ENCODE assay signal across 29 mouse cellular contexts in genomic region chr1:168169791-168170190, GRCm38 (mm10).
A peak's percentile ranks its signal among the peaks of the same experiment; 100 is the strongest.
DNase-seq lines count a peak whose midpoint lies in the region; ATAC-seq and TF ChIP-seq lines count a peak whose summit lies in the region.
"Had no signal": no experiment of that assay in that cellular context is flagged by ENCODE, and none has a peak within 500 bp of the region (broad histone marks: within the 10 kb centered on the region; RNA-seq: fewer than 3 reads in every experiment).

No protein-coding gene starts in this region.

- no peaks in the 10 kb centered on the region for H3K27me3 ChIP-seq in heart, embryonic 13.5 days (replicated peaks)
- no peaks in the 10 kb centered on the region for H3K27me3 ChIP-seq in heart, embryonic 10.5 days (ENCODE audit: insufficient read depth, poor library complexity, severe bottlenecking)
- no peaks in the 10 kb centered on the region for H3K27me3 ChIP-seq in kidney, postnatal 0 days (ENCODE audit: insufficient read depth, low read length)
- no peaks in the 10 kb centered on the region for H3K27me3 ChIP-seq in kidney, embryonic 16.5 days (ENCODE audit: insufficient read depth, low read length)
- H3K27me3 ChIP-seq in forebrain, embryonic 14.5 days (replicated peaks; ENCODE audit: control insufficient read depth, insufficient read depth, low read length) = no peaks in the 10 kb centered on the region
- H3K27me3 ChIP-seq: embryonic facial prominence, embryonic 12.5 days; intestine, embryonic 15.5 days; neural tube, embryonic 15.5 days; stomach, embryonic 15.5 days had no signal

- H3K9me3 ChIP-seq in heart, embryonic 13.5 days = no peaks in the 10 kb centered on the region
- H3K9me3 ChIP-seq in heart, embryonic 10.5 days = no peaks in the 10 kb centered on the region
- H3K9me3 ChIP-seq in kidney, postnatal 0 days (replicated peaks; ENCODE audit: low read length) = no peaks in the 10 kb centered on the region
- H3K9me3 ChIP-seq in kidney, embryonic 16.5 days (ENCODE audit: low read length) = no peaks in the 10 kb centered on the region
- H3K9me3 ChIP-seq in forebrain, embryonic 14.5 days (replicated peaks; ENCODE audit: control insufficient read depth, low read length) = no peaks in the 10 kb centered on the region
- H3K9me3 ChIP-seq: embryonic facial prominence, embryonic 12.5 days; intestine, embryonic 15.5 days; neural tube, embryonic 15.5 days; stomach, embryonic 15.5 days had no signal

- H3K36me3 ChIP-seq in heart, embryonic 13.5 days = peaks cover 8% of the 10 kb centered on the region
- H3K36me3 ChIP-seq in heart, embryonic 10.5 days = peaks cover 14% of the 10 kb centered on the region; the same call in 1 of the 2 replicates
- H3K36me3 ChIP-seq in kidney, postnatal 0 days (ENCODE audit: insufficient read depth, low read length) = no peaks in the 10 kb centered on the region
- H3K36me3 ChIP-seq in kidney, embryonic 16.5 days (ENCODE audit: insufficient read depth, low read length) = peaks cover 16% of the 10 kb centered on the region; the same call in 1 of the 2 replicates
- peaks cover 17% of the 10 kb centered on the region; the same call in 1 of the 2 replicates for H3K36me3 ChIP-seq in forebrain, embryonic 14.5 days (ENCODE audit: control insufficient read depth, insufficient read depth, low read length)
- H3K36me3 ChIP-seq: embryonic facial prominence, embryonic 12.5 days; intestine, embryonic 15.5 days; neural tube, embryonic 15.5 days; stomach, embryonic 15.5 days had no signal

- 89% methylated on average over 8 of the region's 8 CpGs for WGBS in heart, embryonic 13.5 days
- 91% methylated on average over 8 of the region's 8 CpGs for WGBS in heart, embryonic 10.5 days
- 69% methylated on average over 8 of the region's 8 CpGs for WGBS in kidney, postnatal 0 days
- 74% methylated on average over 8 of the region's 8 CpGs for WGBS in kidney, embryonic 16.5 days
- 65% methylated on average over 8 of the region's 8 CpGs for WGBS in forebrain, embryonic 14.5 days

- peak overlapping the region; percentile 8; the same call in 1 of the 2 replicates for H3K27ac ChIP-seq in heart, embryonic 13.5 days (replicated peaks)
- H3K27ac ChIP-seq in heart, embryonic 10.5 days = no peak overlapping the region
- 0 out of 2 replicates have a peak overlapping the region, but pooled peaks have one; percentile 36 for H3K27ac ChIP-seq in kidney, postnatal 0 days
- H3K27ac ChIP-seq in kidney, embryonic 16.5 days (ENCODE audit: low read length) = no peak overlapping the region
- H3K27ac ChIP-seq in forebrain, embryonic 14.5 days (ENCODE audit: low read depth, low read length) = no peak overlapping the region
- H3K27ac ChIP-seq: embryonic facial prominence, embryonic 12.5 days; hindbrain, postnatal 0 days; intestine, embryonic 15.5 days; liver, embryonic 14.5 days; macrophage; neural tube, embryonic 15.5 days; stomach, embryonic 15.5 days had no signal

- peaks cover 26% of the 10 kb centered on the region for H3K4me1 ChIP-seq in heart, embryonic 13.5 days
- peaks cover 13% of the 10 kb centered on the region for H3K4me1 ChIP-seq in heart, embryonic 10.5 days
- H3K4me1 ChIP-seq in kidney, postnatal 0 days (replicated peaks; ENCODE audit: insufficient read depth, low read length) = peaks cover 9% of the 10 kb centered on the region
- peaks cover 14% of the 10 kb centered on the region for H3K4me1 ChIP-seq in kidney, embryonic 16.5 days (ENCODE audit: insufficient read depth, low read length)
- H3K4me1 ChIP-seq in forebrain, embryonic 14.5 days (ENCODE audit: control insufficient read depth, insufficient read depth, low read length) = peaks cover 10% of the 10 kb centered on the region; the same call in 1 of the 2 replicates
- H3K4me1 ChIP-seq: intestine, embryonic 15.5 days had no signal

- no peak for ATAC-seq in heart, embryonic 13.5 days (ENCODE audit: extremely low read depth, insufficient number of reproducible peaks, low FRiP score, low TSS enrichment)
- no peak for ATAC-seq in kidney, postnatal 0 days (replicated peaks; ENCODE audit: low FRiP score, low read depth)
- no peak for ATAC-seq in kidney, embryonic 16.5 days (ENCODE audit: low FRiP score, low TSS enrichment)
- no peak; the same call in none of the 2 replicates for ATAC-seq in forebrain, embryonic 14.5 days
- no peak for ATAC-seq in cerebellum, adult (ENCODE audit: insufficient number of reproducible peaks, low FRiP score, low TSS enrichment)
- ATAC-seq: hindbrain, postnatal 0 days; intestine, embryonic 15.5 days had no signal

- no peak for DNase-seq in heart, embryonic 10.5 days (ENCODE audit: low spot score)
- DNase-seq in kidney, postnatal 0 days (ENCODE audit: low spot score) = no peak
- peak; percentile 73 for DNase-seq in brain, embryonic 14.5 days (ENCODE audit: low read depth)
- DNase-seq in forebrain, embryonic 14.5 days (ENCODE audit: low spot score) = peak; percentile 57
- no peak for DNase-seq in layer of hippocampus, postnatal 36 days
- DNase-seq: adrenal gland, adult 2 months; adrenal gland, postnatal 36 days; B cell, adult 2 months; cerebellum, adult 11 months; cerebellum, adult 9-10 months; embryo, embryonic 11 days; heart, postnatal 4 days; kidney, adult 2 months; kidney, postnatal 10 days; liver; lung, adult 2 months; lung, postnatal 10 days; right cerebral cortex, postnatal 25 days; thymus, postnatal 14 days had no signal

- no peak for TF ChIP-seq CTCF in kidney, postnatal 0 days (IDR thresholded peaks at IDR 0.05; ENCODE audit: low read depth)
- no peak for TF ChIP-seq CTCF in brain, embryonic 14.5 days (IDR thresholded peaks at IDR 0.05; ENCODE audit: borderline replicate concordance, extremely low read depth, insufficient read depth, insufficient read length)

- no peak overlapping the region for H3K4me3 ChIP-seq in heart, embryonic 13.5 days
- H3K4me3 ChIP-seq in heart, embryonic 10.5 days = no peak overlapping the region
- no peak overlapping the region for H3K4me3 ChIP-seq in kidney, postnatal 0 days (replicated peaks; ENCODE audit: low read depth, low read length)
- H3K4me3 ChIP-seq in kidney, embryonic 16.5 days (ENCODE audit: low read length) = no peak overlapping the region
- H3K4me3 ChIP-seq in forebrain, embryonic 14.5 days (ENCODE audit: low read depth, low read length) = no peak overlapping the region
- H3K4me3 ChIP-seq: embryonic facial prominence, embryonic 12.5 days; intestine, embryonic 15.5 days; neural tube, embryonic 15.5 days; stomach, embryonic 15.5 days had no signal

- H3K4me2 ChIP-seq in heart, embryonic 13.5 days = no peak overlapping the region
- H3K4me2 ChIP-seq in kidney, postnatal 0 days (ENCODE audit: low read length) = no peak overlapping the region
- H3K4me2 ChIP-seq in kidney, embryonic 16.5 days (replicated peaks; ENCODE audit: low read depth, low read length) = no peak overlapping the region
- no peak overlapping the region for H3K4me2 ChIP-seq in forebrain, embryonic 14.5 days (ENCODE audit: low read length)
- H3K4me2 ChIP-seq: embryonic facial prominence, embryonic 12.5 days; intestine, embryonic 15.5 days; neural tube, embryonic 15.5 days; stomach, embryonic 15.5 days had no signal

- TF ChIP-seq POLR2A in brain, embryonic 14.5 days (IDR thresholded peaks at IDR 0.05; ENCODE audit: borderline replicate concordance, extremely low read depth, insufficient read depth, insufficient read length, poor library complexity, severe bottlenecking) = no peak

- H3K9ac ChIP-seq in heart, embryonic 13.5 days = no peak overlapping the region
- no peak overlapping the region for H3K9ac ChIP-seq in kidney, postnatal 0 days (ENCODE audit: low read depth, low read length)
- no peak overlapping the region for H3K9ac ChIP-seq in kidney, embryonic 16.5 days (replicated peaks; ENCODE audit: low read length)
- no peak overlapping the region for H3K9ac ChIP-seq in forebrain, embryonic 14.5 days (ENCODE audit: low read length)
- H3K9ac ChIP-seq: embryonic facial prominence, embryonic 12.5 days; intestine, embryonic 15.5 days; liver, embryonic 14.5 days; neural tube, embryonic 15.5 days; stomach, embryonic 15.5 days had no signal

Comparison
In these comparisons a context has a peak if more than half of its experiments do, and no peak if none do; other contexts are left out.
1. H3K27ac ChIP-seq: peak in heart, embryonic 13.5 days (single experiment) and kidney, postnatal 0 days (single experiment); none in heart, embryonic 10.5 days (single experiment), kidney, embryonic 16.5 days (single experiment) and forebrain, embryonic 14.5 days (single experiment).
2. DNase-seq: peak in brain, embryonic 14.5 days (single experiment) and forebrain, embryonic 14.5 days (single experiment); none in heart, embryonic 10.5 days (single experiment), kidney, postnatal 0 days (single experiment) and layer of hippocampus, postnatal 36 days (0 of 2).